Mouse (Mus musculus) liver, adult (tissue): Measurements from ENCODE around the gene Nploc4.

Source experiments
- GATA4 ChIP-seq: IDR thresholded peaks from 2 replicates; pipeline ENCODE4 v1.6.1; 2014; ENCODE audit warnings: mild to moderate bottlenecking, low read length; ENCODE audit not compliant: insufficient replicate concordance

The Nploc4 gene

GRCm38 (mm10) chr11:120373820-120374586 is 63.5 kb downstream of the Nploc4 start:
- no peak for TF ChIP-seq GATA4

- no peak for TF ChIP-seq GATA4
Measured at GRCm38 (mm10) chr11:120373025-120373424, 64.5 kb downstream of the Nploc4 start.

GRCm38 (mm10) chr11:120369656-120370055 is 67.9 kb downstream of the Nploc4 start:
- TF ChIP-seq GATA4 = no peak

- no peak for TF ChIP-seq GATA4
Measured at GRCm38 (mm10) chr11:120366443-120367027, 71.0 kb downstream of the Nploc4 start.

GRCm38 (mm10) chr11:120362891-120363290 is 74.6 kb downstream of the Nploc4 start:
- TF ChIP-seq GATA4 = no peak

GRCm38 (mm10) chr11:120361295-120361694 is 76.2 kb downstream of the Nploc4 start, which contains the start of gene Fscn2:
TSS of gene Fscn2 (plus strand) at chr11:120361534.
- TF ChIP-seq GATA4 = no peak

- TF ChIP-seq GATA4 = no peak
Measured at GRCm38 (mm10) chr11:120360755-120361154, 76.8 kb downstream of the Nploc4 start.

GRCm38 (mm10) chr11:120360062-120360461 is 77.4 kb downstream of the Nploc4 start:
- no peak for TF ChIP-seq GATA4

GRCm38 (mm10) chr11:120359391-120359790 is 78.1 kb downstream of the Nploc4 start:
- TF ChIP-seq GATA4 = no peak

GRCm38 (mm10) chr11:120357791-120358401 is 79.6 kb downstream of the Nploc4 start:
- no peak for TF ChIP-seq GATA4

- no peak for TF ChIP-seq GATA4
Measured at GRCm38 (mm10) chr11:120356900-120357299, 80.6 kb downstream of the Nploc4 start.

- no peak for TF ChIP-seq GATA4
Measured at GRCm38 (mm10) chr11:120356319-120356840, 81.1 kb downstream of the Nploc4 start.

GRCm38 (mm10) chr11:120355277-120356039 is 82.0 kb downstream of the Nploc4 start:
- TF ChIP-seq GATA4 = no peak

GRCm38 (mm10) chr11:120354304-120355276 is 82.9 kb downstream of the Nploc4 start:
- TF ChIP-seq GATA4 = no peak

- TF ChIP-seq GATA4 = peak; percentile 65; the same call in 1 of the 2 replicates
Measured at GRCm38 (mm10) chr11:120353500-120354303, 83.8 kb downstream of the Nploc4 start.
